Mouse (Mus musculus) G1E (cell line): ENCODE measurements around the gene Tmcc1.

Experiments
- CTCF ChIP-seq: IDR thresholded peaks from 2 replicates; pipeline ENCODE4 v1.5.1; 2012; ENCODE audit warnings: low read depth, low read length, inconsistent platforms, mixed read lengths
- GATA1 ChIP-seq: IDR thresholded peaks from 2 replicates; pipeline ENCODE4 v1.6.1; 2012; ENCODE audit warnings: borderline replicate concordance, low read length, inconsistent platforms, mixed read lengths
- GATA2 ChIP-seq: IDR thresholded peaks from 2 replicates; pipeline ENCODE4 v1.6.1; 2012; ENCODE audit warnings: low read depth, low read length, inconsistent platforms, borderline replicate concordance
- TAL1 ChIP-seq: conservative IDR thresholded peaks from 2 replicates; pipeline ENCODE4 v1.6.1; 2012; ENCODE audit warnings: low read depth, low read length, inconsistent platforms, mixed read lengths

GRCm38 (mm10) chr6:116070558-116070957 lies 122.7 kb downstream of the Tmcc1 start:
- TF ChIP-seq CTCF, result no peak
- no peak for TF ChIP-seq TAL1
- TF ChIP-seq GATA2, result no peak
- TF ChIP-seq GATA1, result no peak
